Mouse (Mus musculus) ovary, postnatal 36 days (tissue): ENCODE results near the gene Col6a5.
A peak's percentile ranks its signal among the peaks of the same experiment; 100 is the strongest.
"Not testable (repeated sequence)": the region's sequence is repeated elsewhere in the genome, so short reads cannot be mapped to it uniquely, and the experiment has no call there.

ENCODE experiments used
- DNase-seq: peaks from one replicate; pipeline ENCODE4 v3.0.0; 2022; ENCODE audit warnings: low spot score, mixed read lengths

Gene Col6a5

GRCm38 (mm10) chr9:105909352-105909751, 51.1 kb downstream of the Col6a5 start:
- DNase-seq: no peak

DNA sequence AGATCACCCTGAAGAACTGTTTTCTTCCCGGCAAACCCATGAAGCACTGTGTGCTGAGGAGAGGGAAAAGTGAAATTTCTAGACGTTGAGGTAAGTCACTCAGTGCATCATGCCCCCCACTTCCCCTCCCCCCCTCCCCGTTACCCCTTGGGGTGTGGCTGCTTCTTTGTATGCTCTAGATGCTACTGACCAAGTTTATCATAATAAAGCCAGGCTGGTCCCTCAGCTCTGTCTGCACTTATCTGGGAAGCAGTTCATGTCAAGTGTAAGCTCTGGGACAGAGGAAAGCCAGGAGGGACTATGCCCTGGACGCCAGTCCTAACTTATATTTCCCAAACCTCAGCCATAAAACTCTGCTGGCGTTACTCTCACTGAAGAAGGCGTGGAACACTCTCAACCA, 53.0 kb downstream of the Col6a5 start:
- no peak for DNase-seq

DNA sequence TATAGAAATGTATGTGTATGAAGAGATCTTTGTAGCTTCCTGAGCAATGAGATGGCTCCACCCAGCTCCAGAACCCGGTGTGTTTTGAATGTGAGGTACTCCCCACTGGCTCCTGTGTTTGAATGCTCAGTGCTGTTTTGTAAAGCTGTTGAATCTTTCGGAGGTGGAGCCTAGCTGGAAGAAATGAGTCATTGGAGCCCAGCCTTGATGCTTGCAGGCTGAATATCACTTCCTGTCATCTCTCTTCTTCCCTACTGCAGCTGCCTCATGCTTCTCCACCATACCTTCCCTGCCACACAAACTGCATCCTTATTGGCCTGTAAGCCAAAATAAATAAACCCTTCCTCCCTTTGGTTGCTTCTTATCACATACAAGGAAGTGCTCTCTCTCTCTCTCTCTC, 72.9 kb downstream of the Col6a5 start:
- no peak for DNase-seq

- no peak for DNase-seq
Measured at GRCm38 (mm10) chr9:105884656-105885430, 75.6 kb downstream of the Col6a5 start.

- no peak for DNase-seq
Measured at GRCm38 (mm10) chr9:105880743-105881142, 79.7 kb downstream of the Col6a5 start.

- no peak for DNase-seq
Measured at GRCm38 (mm10) chr9:105878365-105879108, 81.9 kb downstream of the Col6a5 start.

- DNase-seq: no peak
Measured at GRCm38 (mm10) chr9:105876124-105876523, 84.3 kb downstream of the Col6a5 start.

GRCm38 (mm10) chr9:105871643-105872042, 88.8 kb downstream of the Col6a5 start:
- peak; percentile 21 for DNase-seq

DNA sequence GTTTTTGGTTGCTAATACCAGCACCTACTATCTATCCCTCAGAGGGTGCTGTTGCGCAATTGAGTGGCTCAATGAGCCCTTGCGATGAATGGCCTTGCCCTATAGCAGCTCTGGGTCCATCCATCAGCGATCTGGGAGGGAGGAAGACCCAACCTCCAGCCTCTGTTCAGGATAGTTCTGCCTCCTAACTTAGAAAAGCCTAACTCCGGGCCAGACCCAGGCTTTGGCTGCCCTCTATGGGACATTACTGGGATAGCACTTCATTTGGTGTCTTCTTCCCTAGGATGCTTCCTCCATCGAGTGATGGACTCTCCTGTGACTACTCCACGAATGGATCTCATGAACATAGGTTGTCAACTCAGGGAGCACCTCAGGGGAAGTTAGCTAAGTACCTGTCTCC, 102.7 kb downstream of the Col6a5 start:
- DNase-seq: peak; percentile 39

DNA sequence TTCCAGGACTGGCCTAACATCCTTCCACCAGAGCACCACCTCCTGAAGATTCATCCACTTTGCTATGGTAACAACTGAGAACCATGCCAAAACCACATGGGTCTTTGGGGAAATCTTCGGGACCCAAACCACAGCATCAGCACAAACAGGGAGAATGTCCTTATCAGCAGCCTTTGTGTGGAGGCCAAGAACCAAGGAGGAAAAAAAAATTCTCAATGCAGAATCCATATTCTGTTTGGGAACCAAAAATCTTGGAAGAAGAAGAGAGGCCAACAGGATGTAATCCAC, 107.7 kb downstream of the Col6a5 start:
- DNase-seq: no peak

- DNase-seq: peak; percentile 6
Measured at GRCm38 (mm10) chr9:105852015-105852777, 108.2 kb downstream of the Col6a5 start.

GRCm38 (mm10) chr9:105851011-105851410, 109.4 kb downstream of the Col6a5 start:
- no peak for DNase-seq

GRCm38 (mm10) chr9:105848396-105848795, 112.0 kb downstream of the Col6a5 start:
- no peak for DNase-seq

DNA sequence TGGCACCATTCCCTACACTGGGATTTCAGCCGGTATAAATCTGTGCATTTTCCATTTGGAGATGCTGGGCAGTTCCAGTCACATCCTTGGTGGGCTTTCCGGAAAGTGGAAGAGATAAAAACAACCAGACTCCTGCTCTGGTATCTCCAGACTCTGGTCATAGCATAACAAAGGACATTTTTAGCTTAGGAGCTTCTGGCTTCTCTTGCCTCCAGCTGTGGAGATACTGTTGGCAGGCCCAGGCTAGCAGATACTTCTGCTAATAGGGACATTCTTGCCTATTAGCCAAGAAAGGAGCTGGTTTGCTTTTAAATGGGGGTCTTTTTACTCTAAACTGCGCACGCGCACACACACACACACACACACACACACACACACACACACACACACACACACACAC, 113.2 kb downstream of the Col6a5 start:
- no peak for DNase-seq

- DNase-seq: not testable (repeated sequence)
Measured at GRCm38 (mm10) chr9:105841386-105841785, 119.1 kb downstream of the Col6a5 start.

GRCm38 (mm10) chr9:105839147-105839515, 121.3 kb downstream of the Col6a5 start:
- DNase-seq: no peak

- DNase-seq: no peak
Measured at GRCm38 (mm10) chr9:105838396-105839146, 121.9 kb downstream of the Col6a5 start.

DNA sequence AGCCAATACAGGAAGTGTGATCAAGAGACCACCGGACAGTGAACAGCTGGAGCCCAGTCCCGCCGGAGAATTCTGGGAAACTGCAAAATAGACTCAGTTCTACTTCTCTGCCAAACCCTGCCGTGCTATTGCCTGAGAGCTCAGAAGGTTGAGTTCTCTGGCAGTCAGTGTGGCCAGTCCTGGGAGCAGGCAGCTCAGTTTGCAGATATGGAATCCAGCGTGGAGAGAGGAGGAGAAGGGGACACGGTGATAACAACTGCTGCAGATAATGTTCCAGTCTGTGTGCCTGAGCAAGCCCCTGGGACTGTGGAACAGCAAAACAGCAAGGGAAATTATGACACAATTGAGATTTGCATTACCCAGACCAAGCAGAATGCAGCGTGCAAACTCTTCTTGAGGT, 124.9 kb downstream of the Col6a5 start:
- no peak for DNase-seq

DNA sequence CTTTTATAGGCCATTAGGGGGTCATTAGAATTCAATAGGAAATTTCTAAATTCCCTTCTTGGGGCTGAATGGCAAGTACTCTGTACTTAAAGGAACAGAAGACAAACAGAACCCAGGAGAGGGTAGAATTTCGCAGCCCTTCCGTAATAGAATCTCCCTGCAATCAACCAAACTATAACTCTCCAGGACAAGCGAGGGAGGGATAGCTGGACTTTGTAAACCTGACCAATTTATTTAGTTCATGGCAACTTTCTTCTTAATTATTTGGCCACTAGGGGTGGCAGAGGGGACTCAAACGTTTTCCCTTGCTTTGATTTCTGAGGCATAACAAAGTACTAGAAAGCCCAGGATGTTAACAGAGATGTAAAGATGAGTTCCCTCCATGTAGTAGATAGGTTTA, 125.6 kb downstream of the Col6a5 start:
- DNase-seq: no peak

DNA sequence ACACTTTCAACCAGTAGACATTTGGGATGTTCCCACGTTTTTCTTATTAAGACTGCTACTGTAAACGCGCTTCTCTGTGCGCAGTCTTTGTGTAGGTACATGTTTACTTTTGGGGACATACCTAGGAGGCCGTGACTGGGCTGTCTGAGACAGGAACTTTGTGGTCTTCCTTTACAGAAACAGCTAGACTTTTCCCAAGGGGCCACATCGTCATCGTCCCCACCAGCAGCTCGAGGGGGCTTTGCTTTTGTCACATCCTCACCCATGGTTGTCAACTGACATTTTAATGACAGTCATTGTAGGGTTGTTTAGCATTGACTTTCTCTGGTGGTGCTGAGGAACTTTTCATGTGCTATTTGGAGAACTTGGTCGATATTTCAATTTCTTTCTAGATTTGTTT, 129.2 kb downstream of the Col6a5 start:
- DNase-seq: no peak

- no peak for DNase-seq
Measured at GRCm38 (mm10) chr9:105827791-105828385, 132.6 kb downstream of the Col6a5 start, which contains the start of gene Col6a6. Gene Col6a6 (minus strand): TSS chr9:105828160.
